8 mouse cellular contexts compared by ENCODE assay signal in genomic region chr5:137307071-137307912, GRCm38 (mm10). TPM values are rescaled to one million over a fixed set of nuclear protein-coding genes. Genes with fewer than 3 reads are reported as not detected.
DNase-seq lines count a peak whose midpoint lies in the region; ATAC-seq and TF ChIP-seq lines count a peak whose summit lies in the region.

Gene Srrt, minus strand, starts transcription at chr5:137307674.

- under 1% methylated on average over 65 of the region's 72 CpGs for WGBS in forebrain, embryonic 11.5 days
- under 1% methylated on average over 68 of the region's 72 CpGs for WGBS in heart, embryonic 16.5 days
- WGBS in liver, postnatal 0 days (ENCODE audit: insufficient replicate concordance): under 1% methylated on average over 56 of the region's 72 CpGs
- WGBS in neural tube, embryonic 14.5 days: under 1% methylated on average over 50 of the region's 72 CpGs

- TF ChIP-seq EP300 in liver, postnatal 0 days (IDR thresholded peaks at IDR 0.05; ENCODE audit: low read depth): peak; percentile 85

- H3K4me3 ChIP-seq in E14TG2a.4 (replicated peaks; ENCODE audit: low read length): peak within 1 kb of the TSS; percentile 97
- H3K4me3 ChIP-seq in forebrain, embryonic 11.5 days (ENCODE audit: low read depth, low read length): peak within 1 kb of the TSS; percentile 93
- peak within 1 kb of the TSS; percentile 82 for H3K4me3 ChIP-seq in heart, embryonic 16.5 days (ENCODE audit: low read length)
- peak within 1 kb of the TSS; percentile 85 for H3K4me3 ChIP-seq in liver, postnatal 0 days (ENCODE audit: low read depth, low read length)
- peak within 1 kb of the TSS; percentile 96 for H3K4me3 ChIP-seq in neural tube, embryonic 14.5 days (ENCODE audit: low read depth, low read length)

- H3K9ac ChIP-seq in forebrain, embryonic 11.5 days (ENCODE audit: low read length): peak within 1 kb of the TSS; percentile 97
- peak within 1 kb of the TSS; percentile 93 for H3K9ac ChIP-seq in heart, embryonic 16.5 days (ENCODE audit: low read length)
- peak within 1 kb of the TSS; percentile 95 for H3K9ac ChIP-seq in liver, postnatal 0 days (replicated peaks)
- H3K9ac ChIP-seq in neural tube, embryonic 14.5 days (replicated peaks; ENCODE audit: low read depth, low read length): peak within 1 kb of the TSS; percentile 94

- H3K27me3 ChIP-seq in E14TG2a.4 (ENCODE audit: insufficient read depth, low read length): no peaks in the 10 kb centered on the region
- H3K27me3 ChIP-seq in forebrain, embryonic 11.5 days (ENCODE audit: control insufficient read depth, insufficient read depth, low read length): no peaks in the 10 kb centered on the region
- no peaks in the 10 kb centered on the region for H3K27me3 ChIP-seq in heart, embryonic 16.5 days (ENCODE audit: control insufficient read depth, insufficient read depth, low read length)
- H3K27me3 ChIP-seq in liver, postnatal 0 days (ENCODE audit: insufficient read depth, low read length): no peaks in the 10 kb centered on the region
- H3K27me3 ChIP-seq in neural tube, embryonic 14.5 days (ENCODE audit: control insufficient read depth, insufficient read depth, low read length): no peaks in the 10 kb centered on the region

- peak; percentile 92 for DNase-seq in c-Kit-positive CD71-positive TER-119-negative erythroid progenitor cells, embryonic 14.5 days (ENCODE audit: low read depth)
- DNase-seq in forebrain, embryonic 11.5 days (ENCODE audit: low spot score): peak; percentile 96
- peak; percentile 94 to 95 for DNase-seq in kidney, postnatal 36 days
- peak; percentile 92 for DNase-seq in liver, postnatal 0 days
- peak; percentile 92 for DNase-seq in testis, postnatal 10 days (ENCODE audit: low spot score)

- H3K9me3 ChIP-seq in E14TG2a.4 (ENCODE audit: low read length): no peaks in the 10 kb centered on the region
- no peaks in the 10 kb centered on the region for H3K9me3 ChIP-seq in forebrain, embryonic 11.5 days (ENCODE audit: control insufficient read depth, low read length)
- H3K9me3 ChIP-seq in heart, embryonic 16.5 days (replicated peaks; ENCODE audit: control insufficient read depth, low read length): no peaks in the 10 kb centered on the region
- H3K9me3 ChIP-seq in liver, postnatal 0 days (ENCODE audit: low read length): no peaks in the 10 kb centered on the region
- H3K9me3 ChIP-seq in neural tube, embryonic 14.5 days (ENCODE audit: control insufficient read depth, low read length): no peaks in the 10 kb centered on the region

- H3K36me3 ChIP-seq in E14TG2a.4 (ENCODE audit: insufficient read depth, low read length): peaks cover 79% of the 10 kb centered on the region
- H3K36me3 ChIP-seq in forebrain, embryonic 11.5 days (ENCODE audit: control insufficient read depth, insufficient read depth, low read length): peaks cover 20% of the 10 kb centered on the region
- H3K36me3 ChIP-seq in heart, embryonic 16.5 days (ENCODE audit: control insufficient read depth, insufficient read depth): peaks cover 44% of the 10 kb centered on the region
- peaks cover 48% of the 10 kb centered on the region for H3K36me3 ChIP-seq in liver, postnatal 0 days (replicated peaks; ENCODE audit: insufficient read depth, low read length)
- H3K36me3 ChIP-seq in neural tube, embryonic 14.5 days (ENCODE audit: control insufficient read depth, insufficient read depth, low read length): peaks cover 15% of the 10 kb centered on the region

- ATAC-seq in forebrain, embryonic 11.5 days (replicated peaks; ENCODE audit: low FRiP score): peak; percentile 82
- ATAC-seq in heart, embryonic 16.5 days (replicated peaks; ENCODE audit: extremely low read depth, insufficient read depth, low FRiP score): peak; percentile 90
- ATAC-seq in liver, postnatal 0 days: peak; percentile 92
- ATAC-seq in neural tube, embryonic 14.5 days (ENCODE audit: low read depth): peak; percentile 83

- peaks cover 59% of the 10 kb centered on the region for H3K4me1 ChIP-seq in E14TG2a.4 (replicated peaks; ENCODE audit: low read depth, low read length)
- peaks cover 8% of the 10 kb centered on the region for H3K4me1 ChIP-seq in forebrain, embryonic 11.5 days (replicated peaks; ENCODE audit: control insufficient read depth, insufficient read depth, low read length)
- peaks cover 37% of the 10 kb centered on the region for H3K4me1 ChIP-seq in heart, embryonic 16.5 days (ENCODE audit: control insufficient read depth, insufficient read depth, low read length)
- H3K4me1 ChIP-seq in liver, postnatal 0 days (ENCODE audit: insufficient read depth): peaks cover 24% of the 10 kb centered on the region
- peaks cover 30% of the 10 kb centered on the region for H3K4me1 ChIP-seq in neural tube, embryonic 14.5 days (ENCODE audit: control insufficient read depth, insufficient read depth, low read length)

- no peak for TF ChIP-seq CTCF in E14TG2a.4 (conservative IDR thresholded peaks at IDR 0.05; ENCODE audit: low read length)
- no peak for TF ChIP-seq CTCF in liver, postnatal 0 days (IDR thresholded peaks at IDR 0.05; ENCODE audit: low read depth)

- H3K4me2 ChIP-seq in forebrain, embryonic 11.5 days (ENCODE audit: low read depth, low read length, severe bottlenecking): peak within 1 kb of the TSS; percentile 78
- H3K4me2 ChIP-seq in heart, embryonic 16.5 days (ENCODE audit: low read depth, low read length): peak within 1 kb of the TSS; percentile 88
- H3K4me2 ChIP-seq in liver, postnatal 0 days (ENCODE audit: low read depth, low read length): peak within 1 kb of the TSS; percentile 74
- H3K4me2 ChIP-seq in neural tube, embryonic 14.5 days (ENCODE audit: low read depth, low read length): peak within 1 kb of the TSS; percentile 71

- peak within 1 kb of the TSS; percentile 94 for H3K27ac ChIP-seq in forebrain, embryonic 11.5 days (ENCODE audit: low read depth, low read length)
- H3K27ac ChIP-seq in heart, embryonic 16.5 days (ENCODE audit: low read length): peak within 1 kb of the TSS; percentile 95
- H3K27ac ChIP-seq in liver, postnatal 0 days (ENCODE audit: low read depth): peak within 1 kb of the TSS; percentile 97
- peak within 1 kb of the TSS; percentile 95 for H3K27ac ChIP-seq in neural tube, embryonic 14.5 days (ENCODE audit: low read depth, low read length)

RNA-seq across cellular contexts. Expression of gene Srrt, which starts in this region (rescaled TPM):
- 190 TPM in 2 replicates for polyA plus RNA-seq in forebrain, embryonic 11.5 days (2014; fragmentation: Nextera tagmentation; extraction: Ambion mirVana)
- 94.5 and 97.0 TPM in 2 replicates for polyA plus RNA-seq in heart, embryonic 16.5 days (2015; fragmentation: Nextera tagmentation; extraction: Ambion mirVana)
- polyA plus RNA-seq in liver, postnatal 0 days (2015; fragmentation: Nextera tagmentation; extraction: Ambion mirVana): 24.1 and 28.2 TPM in 2 replicates
- 81.8 and 91.5 TPM in 2 replicates for polyA plus RNA-seq in neural tube, embryonic 14.5 days (2014; fragmentation: Nextera tagmentation; extraction: Ambion mirVana)

Comparison
In these comparisons a context has a peak if more than half of its experiments do, and no peak if none do; other contexts are left out.
1. Peak in every context shown above with its lines: DNase-seq, ATAC-seq, H3K4me3 ChIP-seq and H3K27ac ChIP-seq.